Mouse (Mus musculus) hindbrain, embryonic 13.5 days (tissue): ENCODE results near the gene Agbl4. TPM values are rescaled to one million over a fixed set of nuclear protein-coding genes. Genes with fewer than 3 reads are reported as not detected.

Experiments used
- ATAC-seq: fragments of 200-750 bp; cut with Nextera tagmentation; 2 replicates; pipeline ENCODE4 v1.8.0; 2017; ENCODE audit warnings: moderate TSS enrichment; ENCODE audit not compliant: low FRiP score
- H3K27ac ChIP-seq: fragments of 300-500 bp; sonication (generic); 2 replicates; pipeline ENCODE4 v1.5.1; 2015; ENCODE audit warnings: inconsistent platforms, mild to moderate bottlenecking, moderate library complexity
- H3K27me3 ChIP-seq: fragments of 300-500 bp; sonication (generic); 2 replicates; pipeline ENCODE4 v1.6.1; 2015; ENCODE audit warnings: mild to moderate bottlenecking, inconsistent platforms
- H3K36me3 ChIP-seq: fragments of 300-500 bp; sonication (generic); 2 replicates; pipeline ENCODE4 v1.6.1; 2015; ENCODE audit warnings: mild to moderate bottlenecking, inconsistent platforms
- H3K4me1 ChIP-seq: fragments of 300-500 bp; sonication (generic); replicated peaks from 2 replicates; pipeline ENCODE4 v1.6.1; 2015; ENCODE audit warnings: inconsistent platforms
- H3K4me2 ChIP-seq: fragments of 300-500 bp; sonication (generic); 2 replicates; pipeline ENCODE4 v1.6.1; 2015; ENCODE audit warnings: inconsistent platforms, mild to moderate bottlenecking, moderate library complexity
- H3K4me3 ChIP-seq: fragments of 300-500 bp; sonication (generic); 2 replicates; pipeline ENCODE4 v1.5.1; 2015; ENCODE audit warnings: mild to moderate bottlenecking, inconsistent platforms
- H3K9ac ChIP-seq: fragments of 300-500 bp; sonication (generic); 2 replicates; pipeline ENCODE4 v1.6.1; 2015; ENCODE audit warnings: mild to moderate bottlenecking, inconsistent platforms
- H3K9me3 ChIP-seq: fragments of 300-500 bp; sonication (generic); 2 replicates; pipeline ENCODE4 v1.6.1; 2016; ENCODE audit warnings: inconsistent platforms
- WGBS: fragments of 180-500 bp; shearing (Covaris S2); methylation state at CpG from one replicate; pipeline ENCODE4 v1.1.7; 2015; 5-methylcytosine and 5-hydroxymethylcytosine counted together
- polyA plus RNA-seq: library from polyadenylated mRNA; unstranded; fragments of >200 nt; fragmentation: Nextera tagmentation; extraction: Ambion mirVana; gene quantifications from 2 replicates; pipeline ENCODE4 v1.2.1, GENCODE M21; 2015

Gene Agbl4
- 1.4 and 2.1 TPM in 2 replicates for polyA plus RNA-seq

DNA sequence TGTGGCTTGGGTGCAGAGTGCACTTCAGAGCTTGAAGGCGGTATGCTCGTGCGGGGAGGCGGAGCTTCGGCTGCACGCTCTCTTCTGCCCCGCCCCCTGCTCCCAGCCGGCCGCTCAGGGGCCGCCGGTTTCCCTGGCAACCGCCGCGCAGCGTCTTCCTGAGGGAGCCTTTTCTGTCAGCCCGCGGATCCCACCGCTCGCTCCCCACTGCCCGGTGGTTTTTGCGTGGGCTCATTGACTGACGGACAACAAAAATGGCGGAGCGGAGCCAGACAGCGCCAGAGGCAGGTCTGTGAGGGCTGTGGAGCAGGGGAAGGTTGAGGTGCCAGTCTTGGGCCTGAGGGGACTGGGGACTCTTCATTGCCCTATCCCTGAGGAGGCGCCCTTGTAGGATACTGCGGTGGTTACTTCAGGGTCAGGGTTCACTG, at the start of gene Agbl4:
TSS of gene Agbl4 (plus strand) at position 44 of the 428 bp plus-strand sequence.
- ATAC-seq: peak; percentile 98
- H3K36me3 ChIP-seq: no peaks in the 10 kb centered on the region
- no peaks in the 10 kb centered on the region for H3K9me3 ChIP-seq
- under 1% methylated on average over 27 of the region's 27 CpGs for WGBS
- H3K27ac ChIP-seq: peak within 1 kb of the TSS; percentile 36; the same call in 1 of the 2 replicates
- H3K4me3 ChIP-seq: peak within 1 kb of the TSS; percentile 59
- H3K9ac ChIP-seq: peak within 1 kb of the TSS; percentile 74
- peak within 1 kb of the TSS; percentile 64 for H3K4me2 ChIP-seq
- H3K27me3 ChIP-seq: no peaks in the 10 kb centered on the region
- H3K4me1 ChIP-seq: peaks cover 11% of the 10 kb centered on the region

GRCm38 (mm10) chr4:110350856-110351177, 46.6 kb upstream of the Agbl4 start:
- Histone ChIP-seq H3K27me3 (no peaks in the 10 kb centered on the region), H3K9ac (peak overlapping the region; percentile 86), H3K4me3 (peak overlapping the region; percentile 72), H3K4me2 (peak overlapping the region; percentile 62), H3K4me1 (peaks cover 10% of the 10 kb centered on the region), H3K36me3 (no peaks in the 10 kb centered on the region), H3K9me3 (no peaks in the 10 kb centered on the region), H3K27ac (peak overlapping the region; percentile 93)
- ATAC-seq: peak; percentile 10
- WGBS: 6% methylated on average over 6 of the region's 6 CpGs

- Histone ChIP-seq H3K4me2 (peak within 1 kb of the TSS; percentile 62), H3K4me3 (peak within 1 kb of the TSS; percentile 72), H3K36me3 (no peaks in the 10 kb centered on the region), H3K27me3 (no peaks in the 10 kb centered on the region), H3K4me1 (peaks cover 10% of the 10 kb centered on the region), H3K27ac (peak within 1 kb of the TSS; percentile 93), H3K9me3 (no peaks in the 10 kb centered on the region), H3K9ac (peak within 1 kb of the TSS; percentile 86)
- under 1% methylated on average over 75 of the region's 75 CpGs for WGBS
- ATAC-seq: peak; percentile 97
Measured at GRCm38 (mm10) chr4:110351178-110352000, 46.1 kb upstream of the Agbl4 start, which contains the start of gene Elavl4. Gene Elavl4 (minus strand): TSS chr4:110351909.

DNA sequence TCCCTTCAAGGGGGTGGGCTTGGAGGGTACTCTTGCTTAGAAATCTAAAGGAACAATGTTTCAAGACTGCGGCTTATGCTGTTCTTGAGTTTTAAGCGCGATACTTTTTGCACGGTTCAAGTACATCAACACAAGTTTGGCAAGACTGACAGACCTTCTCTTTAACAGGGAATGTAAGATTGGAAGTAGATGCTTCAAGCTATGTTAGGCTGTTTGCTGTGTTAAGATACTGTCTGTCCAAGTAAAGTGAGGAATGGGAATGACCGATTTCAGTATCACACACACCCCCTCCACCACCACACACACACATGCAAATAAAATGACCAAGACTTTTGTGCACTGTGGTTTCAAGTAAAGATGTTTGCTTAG, 45.5 kb upstream of the Agbl4 start:
- Histone ChIP-seq H3K9ac (peak overlapping the region; percentile 86), H3K4me2 (peak overlapping the region; percentile 62), H3K4me3 (peak overlapping the region; percentile 72), H3K4me1 (peaks cover 10% of the 10 kb centered on the region), H3K36me3 (no peaks in the 10 kb centered on the region), H3K27ac (peak overlapping the region; percentile 93), H3K27me3 (no peaks in the 10 kb centered on the region), H3K9me3 (no peaks in the 10 kb centered on the region)
- peak; percentile 28 for ATAC-seq
- WGBS: 10% methylated on average over 5 of the region's 5 CpGs

DNA sequence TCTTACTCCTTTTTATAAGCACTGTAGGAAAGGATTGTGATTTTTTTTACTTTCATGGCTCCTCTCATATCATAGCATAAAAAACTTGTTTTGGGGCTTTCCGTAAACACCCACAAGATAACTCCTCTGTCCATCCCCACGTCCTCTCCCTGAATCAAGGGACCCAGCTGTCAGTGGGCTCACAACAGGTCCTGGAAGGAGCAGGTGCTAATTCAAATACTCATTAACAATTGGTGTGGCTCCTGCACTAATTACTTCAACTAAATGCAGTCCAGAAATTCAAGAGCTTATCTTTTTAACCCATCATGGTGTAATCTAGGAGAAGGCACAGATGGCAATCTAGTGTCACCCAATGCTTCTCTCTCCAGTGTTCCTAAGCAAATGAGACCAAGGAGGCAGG, 36.9 kb upstream of the Agbl4 start:
- no peaks in the 10 kb centered on the region for H3K27me3 ChIP-seq
- H3K9ac ChIP-seq: no peak overlapping the region
- no peaks in the 10 kb centered on the region for H3K9me3 ChIP-seq
- no peak for ATAC-seq
- H3K4me1 ChIP-seq: no peaks in the 10 kb centered on the region
- H3K27ac ChIP-seq: no peak overlapping the region
- no peaks in the 10 kb centered on the region for H3K36me3 ChIP-seq
- H3K4me2 ChIP-seq: no peak overlapping the region
- WGBS: 50% methylated on average over 2 of the region's 2 CpGs
- no peak overlapping the region for H3K4me3 ChIP-seq

- Histone ChIP-seq H3K4me3 (no peak overlapping the region), H3K9me3 (no peaks in the 10 kb centered on the region), H3K27me3 (no peaks in the 10 kb centered on the region), H3K9ac (no peak overlapping the region), H3K27ac (no peak overlapping the region), H3K4me1 (peaks cover 11% of the 10 kb centered on the region), H3K36me3 (no peaks in the 10 kb centered on the region), H3K4me2 (no peak overlapping the region)
- 83% methylated on average over 5 of the region's 5 CpGs for WGBS
- no peak for ATAC-seq
Measured at GRCm38 (mm10) chr4:110396221-110396620, 1.2 kb upstream of the Agbl4 start.

- Histone ChIP-seq H3K9me3 (no peaks in the 10 kb centered on the region), H3K4me2 (no peak overlapping the region), H3K27me3 (no peaks in the 10 kb centered on the region), H3K9ac (no peak overlapping the region), H3K36me3 (no peaks in the 10 kb centered on the region), H3K4me1 (no peaks in the 10 kb centered on the region), H3K27ac (no peak overlapping the region), H3K4me3 (no peak overlapping the region)
- ATAC-seq: no peak
- 84% methylated on average over 2 of the region's 2 CpGs for WGBS
Measured at GRCm38 (mm10) chr4:110420306-110420705, 22.8 kb downstream of the Agbl4 start.

DNA sequence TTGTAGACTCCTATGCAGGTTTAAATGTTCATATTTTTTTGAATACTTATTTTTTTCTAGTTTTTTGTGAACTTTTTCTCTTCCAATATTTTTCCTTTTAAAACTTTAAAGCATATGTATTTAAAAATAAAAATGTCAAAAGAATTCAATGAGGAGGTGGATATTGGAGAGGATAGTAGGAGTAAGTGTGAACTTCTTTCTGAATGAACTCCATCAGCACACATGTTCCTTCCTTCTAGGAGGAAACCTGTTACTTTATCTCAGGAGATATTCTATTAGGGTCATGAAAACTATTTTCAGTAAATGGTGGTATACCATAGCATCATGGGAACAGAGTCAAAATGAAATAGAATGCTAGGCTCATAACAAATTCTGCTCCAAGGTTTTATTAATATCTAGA, 30.2 kb downstream of the Agbl4 start:
- ATAC-seq: no peak
- H3K36me3 ChIP-seq: no peaks in the 10 kb centered on the region
- no peak overlapping the region for H3K4me3 ChIP-seq
- no peaks in the 10 kb centered on the region for H3K27me3 ChIP-seq
- H3K4me1 ChIP-seq: no peaks in the 10 kb centered on the region
- no peak overlapping the region for H3K9ac ChIP-seq
- H3K9me3 ChIP-seq: no peaks in the 10 kb centered on the region
- no peak overlapping the region for H3K27ac ChIP-seq
- H3K4me2 ChIP-seq: no peak overlapping the region

- Histone ChIP-seq H3K4me1 (no peaks in the 10 kb centered on the region), H3K36me3 (no peaks in the 10 kb centered on the region), H3K9me3 (no peaks in the 10 kb centered on the region), H3K9ac (no peak overlapping the region), H3K27me3 (no peaks in the 10 kb centered on the region), H3K4me2 (no peak overlapping the region), H3K4me3 (no peak overlapping the region), H3K27ac (no peak overlapping the region)
- no peak for ATAC-seq
- 63% methylated on average over 1 of the region's 1 CpGs for WGBS
Measured at GRCm38 (mm10) chr4:110494371-110494770, 96.9 kb downstream of the Agbl4 start.

GRCm38 (mm10) chr4:110529804-110530203, 132.3 kb downstream of the Agbl4 start:
- H3K9ac ChIP-seq: no peak overlapping the region
- WGBS: 87% methylated on average over 4 of the region's 4 CpGs
- H3K4me3 ChIP-seq: no peak overlapping the region
- no peaks in the 10 kb centered on the region for H3K9me3 ChIP-seq
- no peak overlapping the region for H3K27ac ChIP-seq
- H3K27me3 ChIP-seq: no peaks in the 10 kb centered on the region
- no peak overlapping the region for H3K4me2 ChIP-seq
- no peaks in the 10 kb centered on the region for H3K36me3 ChIP-seq
- no peaks in the 10 kb centered on the region for H3K4me1 ChIP-seq
- ATAC-seq: no peak

DNA sequence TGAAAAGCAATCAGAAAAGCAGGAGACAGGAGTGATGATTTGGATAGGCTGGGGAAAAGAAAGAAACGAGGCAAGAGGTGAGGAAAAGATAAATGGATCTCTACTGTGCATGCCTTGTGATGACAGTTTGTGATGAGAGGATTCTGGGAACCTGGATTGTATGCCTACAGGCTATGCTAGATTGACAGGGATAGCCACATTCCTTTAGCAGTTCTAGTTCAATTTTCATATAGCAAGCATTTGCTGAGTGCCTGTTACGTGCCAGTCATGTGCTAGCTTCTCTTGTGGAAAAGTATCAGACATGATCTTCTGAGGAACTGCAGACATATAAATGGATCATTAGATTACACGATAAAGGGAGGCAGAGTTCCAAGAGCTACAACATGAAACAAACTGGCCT, 151.8 kb downstream of the Agbl4 start:
- H3K4me2 ChIP-seq: no peak overlapping the region
- H3K27ac ChIP-seq: no peak overlapping the region
- no peak overlapping the region for H3K9ac ChIP-seq
- H3K4me1 ChIP-seq: no peaks in the 10 kb centered on the region
- no peaks in the 10 kb centered on the region for H3K9me3 ChIP-seq
- ATAC-seq: no peak
- WGBS: 63% methylated on average over 3 of the region's 3 CpGs
- no peaks in the 10 kb centered on the region for H3K27me3 ChIP-seq
- no peaks in the 10 kb centered on the region for H3K36me3 ChIP-seq
- no peak overlapping the region for H3K4me3 ChIP-seq

- no peak overlapping the region for H3K9ac ChIP-seq
- H3K4me2 ChIP-seq: no peak overlapping the region
- H3K27me3 ChIP-seq: no peaks in the 10 kb centered on the region
- H3K27ac ChIP-seq: no peak overlapping the region
- no peaks in the 10 kb centered on the region for H3K4me1 ChIP-seq
- H3K4me3 ChIP-seq: no peak overlapping the region
- 35% methylated on average over 4 of the region's 4 CpGs for WGBS
- no peak for ATAC-seq
- H3K9me3 ChIP-seq: no peaks in the 10 kb centered on the region
- no peaks in the 10 kb centered on the region for H3K36me3 ChIP-seq
Measured at GRCm38 (mm10) chr4:110597726-110598283, 200.3 kb downstream of the Agbl4 start.

GRCm38 (mm10) chr4:110641417-110641816, 244.0 kb downstream of the Agbl4 start:
- no peaks in the 10 kb centered on the region for H3K9me3 ChIP-seq
- no peak overlapping the region for H3K9ac ChIP-seq
- ATAC-seq: no peak
- no peak overlapping the region for H3K27ac ChIP-seq
- H3K4me1 ChIP-seq: no peaks in the 10 kb centered on the region
- WGBS: 96% methylated on average over 3 of the region's 3 CpGs
- no peaks in the 10 kb centered on the region for H3K36me3 ChIP-seq
- no peak overlapping the region for H3K4me3 ChIP-seq
- H3K4me2 ChIP-seq: no peak overlapping the region
- H3K27me3 ChIP-seq: no peaks in the 10 kb centered on the region
